11 mouse cellular contexts compared by ENCODE assay signal in the genomic region with DNA sequence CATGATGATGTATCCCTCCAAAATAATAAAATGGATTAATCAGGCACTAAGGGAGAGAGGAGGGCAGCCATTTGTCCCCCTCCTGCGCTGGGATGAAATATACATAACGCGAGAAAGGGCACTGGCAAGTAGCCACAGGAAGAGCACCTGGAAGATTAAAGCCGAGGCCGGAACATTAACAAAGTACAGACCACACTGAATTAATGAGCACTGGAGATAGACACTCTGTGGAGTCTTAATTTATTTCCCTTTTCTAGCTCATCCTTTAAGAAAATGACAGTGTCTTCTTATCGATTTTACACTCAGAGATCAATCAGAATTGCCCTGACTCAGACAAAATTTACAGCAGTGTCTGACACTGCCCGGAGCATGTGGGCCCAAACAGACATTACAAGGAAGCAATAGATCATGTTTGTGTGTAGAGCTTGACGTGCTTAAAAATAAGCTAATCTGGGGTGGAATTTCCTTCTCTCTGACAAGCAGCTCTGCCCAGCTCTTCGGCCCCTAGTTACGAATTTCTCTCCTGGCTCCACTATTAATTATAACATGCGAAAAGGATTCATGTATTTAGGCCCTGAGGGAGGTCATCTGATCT.
DNase-seq lines count a peak whose midpoint lies in the region; ATAC-seq and TF ChIP-seq lines count a peak whose summit lies in the region.
"Had no signal": no experiment of that assay in that cellular context is flagged by ENCODE, and none has a peak within 500 bp of the region (broad histone marks: within the 10 kb centered on the region; RNA-seq: fewer than 3 reads in every experiment).

No protein-coding gene starts in this region.

- no peak overlapping the region for H3K27ac ChIP-seq in hindbrain, embryonic 12.5 days
- H3K27ac ChIP-seq in hindbrain, embryonic 10.5 days: no peak overlapping the region
- no peak overlapping the region for H3K27ac ChIP-seq in liver, embryonic 12.5 days
- H3K27ac ChIP-seq: gastrocnemius, adult 2 months; heart, embryonic 13.5 days had no signal

- TF ChIP-seq POLR2A in brain, embryonic 14.5 days (IDR thresholded peaks at IDR 0.05; ENCODE audit: borderline replicate concordance, extremely low read depth, insufficient read depth, insufficient read length, poor library complexity, severe bottlenecking): no peak

- no peak overlapping the region for H3K4me3 ChIP-seq in hindbrain, embryonic 12.5 days
- H3K4me3 ChIP-seq in hindbrain, embryonic 10.5 days: no peak overlapping the region
- no peak overlapping the region for H3K4me3 ChIP-seq in liver, embryonic 12.5 days
- H3K4me3 ChIP-seq: gastrocnemius, adult 2 months; heart, embryonic 13.5 days had no signal

- peak; percentile 43; the same call in 1 of the 2 replicates for ATAC-seq in hindbrain, embryonic 12.5 days (ENCODE audit: low FRiP score)
- ATAC-seq in liver, embryonic 12.5 days: no peak
- 0 out of 2 replicates have a peak, but pooled peaks have one; percentile 17 for ATAC-seq in megakaryocyte progenitor cell, adult 5-6 weeks (replicated peaks; ENCODE audit: poor library complexity)
- ATAC-seq: CD4-positive, CD25-positive, alpha-beta regulatory T cell, adult 4 months had no signal

- no peaks in the 10 kb centered on the region for H3K27me3 ChIP-seq in hindbrain, embryonic 12.5 days
- no peaks in the 10 kb centered on the region for H3K27me3 ChIP-seq in hindbrain, embryonic 10.5 days (ENCODE audit: insufficient read depth, poor library complexity, severe bottlenecking)
- H3K27me3 ChIP-seq in liver, embryonic 12.5 days (replicated peaks): no peaks in the 10 kb centered on the region
- H3K27me3 ChIP-seq: heart, embryonic 13.5 days had no signal

- WGBS in hindbrain, embryonic 12.5 days: 59% methylated on average over 11 of the region's 11 CpGs
- WGBS in hindbrain, embryonic 10.5 days: 80% methylated on average over 11 of the region's 11 CpGs
- 56% methylated on average over 11 of the region's 11 CpGs for WGBS in liver, embryonic 12.5 days (ENCODE audit: insufficient replicate concordance)

- DNase-seq in hindbrain, embryonic 10.5 days (ENCODE audit: low spot score): no peak
- DNase-seq in liver: no peak
- DNase-seq in brain, embryonic 14.5 days (ENCODE audit: low read depth): peak; percentile 27
- DNase-seq in frontal cortex, postnatal 14 days (ENCODE audit: low spot score in 2 of 2): no peak
- DNase-seq: cerebellum, adult 11-12 months; gastrocnemius, adult 2 months had no signal

- H3K36me3 ChIP-seq in hindbrain, embryonic 12.5 days: no peaks in the 10 kb centered on the region
- H3K36me3 ChIP-seq in hindbrain, embryonic 10.5 days: no peaks in the 10 kb centered on the region
- no peaks in the 10 kb centered on the region for H3K36me3 ChIP-seq in liver, embryonic 12.5 days
- H3K36me3 ChIP-seq: heart, embryonic 13.5 days had no signal

- H3K9ac ChIP-seq in hindbrain, embryonic 12.5 days: no peak overlapping the region
- no peak overlapping the region for H3K9ac ChIP-seq in liver, embryonic 12.5 days
- H3K9ac ChIP-seq: heart, embryonic 13.5 days had no signal

- H3K4me1 ChIP-seq in hindbrain, embryonic 12.5 days: peaks cover 8% of the 10 kb centered on the region
- H3K4me1 ChIP-seq in hindbrain, embryonic 10.5 days (replicated peaks): no peaks in the 10 kb centered on the region; the same call in 1 of the 2 replicates
- H3K4me1 ChIP-seq in liver, embryonic 12.5 days: no peaks in the 10 kb centered on the region
- H3K4me1 ChIP-seq: heart, embryonic 13.5 days had no signal

- TF ChIP-seq CTCF in brain, embryonic 14.5 days (IDR thresholded peaks at IDR 0.05; ENCODE audit: borderline replicate concordance, extremely low read depth, insufficient read depth, insufficient read length): no peak

- no peak overlapping the region for H3K4me2 ChIP-seq in hindbrain, embryonic 12.5 days (replicated peaks)
- 0 out of 2 replicates have a peak overlapping the region, but pooled peaks have one; percentile 16 for H3K4me2 ChIP-seq in liver, embryonic 12.5 days
- H3K4me2 ChIP-seq: heart, embryonic 13.5 days had no signal

- no peaks in the 10 kb centered on the region for H3K9me3 ChIP-seq in hindbrain, embryonic 12.5 days (replicated peaks)
- no peaks in the 10 kb centered on the region for H3K9me3 ChIP-seq in hindbrain, embryonic 10.5 days
- H3K9me3 ChIP-seq in liver, embryonic 12.5 days (replicated peaks): no peaks in the 10 kb centered on the region
- H3K9me3 ChIP-seq: heart, embryonic 13.5 days had no signal
